Mouse (Mus musculus): ENCODE data around the gene Akirin1. TPM values are rescaled to one million over a fixed set of nuclear protein-coding genes. Genes with fewer than 3 reads are reported as not detected.

Akirin1 gene
- polyA plus RNA-seq, 1 experiment from 2014 or later = 39.8 TPM

Other genes with a start within 250 kb of the Akirin1 start
- 35.3 and 36.5 TPM in 2 replicates for gene Macf1, start 66.0 kb downstream of the Akirin1 start, polyA plus RNA-seq (2014; fragmentation: Nextera tagmentation; extraction: Ambion mirVana)
- 312 and 323 TPM in 2 replicates for gene Ndufs5, start 32.1 kb downstream of the Akirin1 start, polyA plus RNA-seq (2014; fragmentation: Nextera tagmentation; extraction: Ambion mirVana)
- gene Rhbdl2, start 37.5 kb upstream of the Akirin1 start, polyA plus RNA-seq (2014; fragmentation: Nextera tagmentation; extraction: Ambion mirVana) = 0.18 TPM in 1 of 2 replicates, not detected in the other
- gene 4933427I04Rik, start 109.3 kb upstream of the Akirin1 start, polyA plus RNA-seq (2014; fragmentation: Nextera tagmentation; extraction: Ambion mirVana) = 0.07 TPM in 1 of 2 replicates, not detected in the other
- gene Mycbp, start 154.5 kb upstream of the Akirin1 start, polyA plus RNA-seq (2014; fragmentation: Nextera tagmentation; extraction: Ambion mirVana) = 102 and 106 TPM in 2 replicates
- gene Rragc, start 167.1 kb upstream of the Akirin1 start, polyA plus RNA-seq (2014; fragmentation: Nextera tagmentation; extraction: Ambion mirVana) = 37.8 and 39.9 TPM in 2 replicates
- gene 4930535I16Rik, start 167.7 kb upstream of the Akirin1 start, polyA plus RNA-seq (2014; fragmentation: Nextera tagmentation; extraction: Ambion mirVana) = not detected in 2 replicates